Mouse (Mus musculus): ENCODE measurements at regions not wholly inside any gene's neighbourhood (a gene's known extent, or its start where the extent isn't known, plus 50 kb on each side); places are given as distances from the start of the nearest gene placed in this dataset.

GRCm38 (mm10) chr5:82956012-82956411 lies 399.0 kb downstream of the Tecrl start:
- ATAC-seq (ENCODE audit: insufficient read depth), result no peak

GRCm38 (mm10) chr5:82947060-82947459 lies 407.9 kb downstream of the Tecrl start:
- H3K9ac ChIP-seq (replicated peaks), result no peak overlapping the region
- no peaks in the 10 kb centered on the region for H3K9me3 ChIP-seq (ENCODE audit: control insufficient read depth, low read length)
- H3K4me2 ChIP-seq (ENCODE audit: low read depth), result no peak overlapping the region; the same call in 1 of the 2 replicates
- DNase-seq (ENCODE audit: low read depth in 3 of 3, low spot score in 3 of 3), result peak; percentile 11 to 43 (median 35)
- H3K27ac ChIP-seq, result no peak overlapping the region
- whole genome bisulfite sequencing (ENCODE audit: insufficient replicate concordance), result 30% methylated on average over 1 of the region's 1 CpGs
- peak; percentile 88 for ATAC-seq (ENCODE audit: insufficient read depth)
- H3K27me3 ChIP-seq (ENCODE audit: control insufficient read depth, insufficient read depth, low read length), result no peaks in the 10 kb centered on the region
- H3K4me1 ChIP-seq (replicated peaks; ENCODE audit: control insufficient read depth in 2 of 2, insufficient read depth in 2 of 2, low read length in 1 of 2), result peaks cover 0 to 4% of the 10 kb centered on the region in 2 experiments; a peak in 2 of 4 replicates
- no peaks in the 10 kb centered on the region for H3K36me3 ChIP-seq (replicated peaks; ENCODE audit: control insufficient read depth, insufficient read depth, low read depth)
- no peak overlapping the region for H3K4me3 ChIP-seq (ENCODE audit: insufficient read depth in 1 of 2, low read depth in 2 of 2, low read length in 2 of 2)
- TF ChIP-seq EP300 (IDR thresholded peaks at IDR 0.05; ENCODE audit: low read depth) (peak; percentile 59), CTCF (IDR thresholded peaks at IDR 0.05; ENCODE audit: low read depth) (no peak)

More at GRCm38 (mm10) chr5:82956012-82956411, 399.0 kb downstream of the Tecrl start:
- Histone ChIP-seq H3K4me1 (replicated peaks; ENCODE audit: control insufficient read depth in 2 of 2, insufficient read depth in 2 of 2, low read length in 1 of 2) (no peaks in the 10 kb centered on the region), H3K4me2 (ENCODE audit: low read depth) (no peak overlapping the region), H3K36me3 (replicated peaks; ENCODE audit: control insufficient read depth, insufficient read depth, low read depth) (no peaks in the 10 kb centered on the region), H3K9ac (replicated peaks) (no peak overlapping the region), H3K27ac (no peak overlapping the region), H3K27me3 (ENCODE audit: control insufficient read depth, insufficient read depth, low read length) (no peaks in the 10 kb centered on the region), H3K4me3 (ENCODE audit: insufficient read depth in 1 of 2, low read depth in 2 of 2, low read length in 2 of 2) (no peak overlapping the region), H3K9me3 (ENCODE audit: control insufficient read depth, low read length) (no peaks in the 10 kb centered on the region)
- 59% methylated on average over 3 of the region's 3 CpGs for WGBS (ENCODE audit: insufficient replicate concordance)
- TF ChIP-seq EP300 (IDR thresholded peaks at IDR 0.05; ENCODE audit: low read depth) (no peak), CTCF (IDR thresholded peaks at IDR 0.05; ENCODE audit: low read depth) (no peak)
- no peak for DNase-seq (ENCODE audit: low read depth in 3 of 3, low spot score in 3 of 3)

- no peaks in the 10 kb centered on the region for H3K36me3 ChIP-seq (replicated peaks; ENCODE audit: control insufficient read depth, insufficient read depth, low read depth)
- no peak overlapping the region for H3K27ac ChIP-seq
- no peak overlapping the region for H3K4me3 ChIP-seq (ENCODE audit: insufficient read depth in 1 of 2, low read depth in 2 of 2, low read length in 2 of 2)
- no peak overlapping the region for H3K9ac ChIP-seq (replicated peaks)
- WGBS (ENCODE audit: insufficient replicate concordance), result 63% methylated on average over 1 of the region's 1 CpGs
- no peaks in the 10 kb centered on the region for H3K4me1 ChIP-seq (replicated peaks; ENCODE audit: control insufficient read depth in 2 of 2, insufficient read depth in 2 of 2, low read length in 1 of 2)
- TF ChIP-seq CTCF (IDR thresholded peaks at IDR 0.05; ENCODE audit: low read depth) (no peak), EP300 (IDR thresholded peaks at IDR 0.05; ENCODE audit: low read depth) (no peak)
- H3K4me2 ChIP-seq (ENCODE audit: low read depth), result no peak overlapping the region
- ATAC-seq (ENCODE audit: insufficient read depth) (no peak), DNase-seq (ENCODE audit: low read depth in 3 of 3, low spot score in 3 of 3) (no peak)
- H3K27me3 ChIP-seq (ENCODE audit: control insufficient read depth, insufficient read depth, low read length), result no peaks in the 10 kb centered on the region
- no peaks in the 10 kb centered on the region for H3K9me3 ChIP-seq (ENCODE audit: control insufficient read depth, low read length)
Measured at GRCm38 (mm10) chr5:82939786-82940185, 415.2 kb downstream of the Tecrl start.

- Histone ChIP-seq H3K4me2 (ENCODE audit: low read depth) (no peak overlapping the region), H3K4me1 (replicated peaks; ENCODE audit: control insufficient read depth in 2 of 2, insufficient read depth in 2 of 2, low read length in 1 of 2) (no peaks in the 10 kb centered on the region), H3K4me3 (ENCODE audit: insufficient read depth in 1 of 2, low read depth in 2 of 2, low read length in 2 of 2) (no peak overlapping the region), H3K9ac (replicated peaks) (no peak overlapping the region), H3K27ac (no peak overlapping the region), H3K36me3 (replicated peaks; ENCODE audit: control insufficient read depth, insufficient read depth, low read depth) (no peaks in the 10 kb centered on the region), H3K27me3 (ENCODE audit: control insufficient read depth, insufficient read depth, low read length) (no peaks in the 10 kb centered on the region), H3K9me3 (ENCODE audit: control insufficient read depth, low read length) (no peaks in the 10 kb centered on the region)
- ATAC-seq (ENCODE audit: insufficient read depth) (no peak), DNase-seq (ENCODE audit: low read depth in 3 of 3, low spot score in 3 of 3) (no peak)
- TF ChIP-seq CTCF (IDR thresholded peaks at IDR 0.05; ENCODE audit: low read depth) (no peak), EP300 (IDR thresholded peaks at IDR 0.05; ENCODE audit: low read depth) (no peak)
- WGBS (ENCODE audit: insufficient replicate concordance), result 51% methylated on average over 3 of the region's 3 CpGs
Measured at GRCm38 (mm10) chr5:82899347-82899746, 455.6 kb downstream of the Tecrl start.

GRCm38 (mm10) chr5:82898912-82899311 lies 456.1 kb downstream of the Tecrl start:
- WGBS (ENCODE audit: insufficient replicate concordance), result 56% methylated on average over 1 of the region's 1 CpGs

More at GRCm38 (mm10) chr5:82898912-82899311, 456.1 kb downstream of the Tecrl start:
- Histone ChIP-seq H3K4me2 (ENCODE audit: low read depth) (no peak overlapping the region), H3K9ac (replicated peaks) (no peak overlapping the region), H3K9me3 (ENCODE audit: control insufficient read depth, low read length) (no peaks in the 10 kb centered on the region), H3K4me3 (ENCODE audit: insufficient read depth in 1 of 2, low read depth in 2 of 2, low read length in 2 of 2) (no peak overlapping the region), H3K4me1 (replicated peaks; ENCODE audit: control insufficient read depth in 2 of 2, insufficient read depth in 2 of 2, low read length in 1 of 2) (no peaks in the 10 kb centered on the region), H3K27me3 (ENCODE audit: control insufficient read depth, insufficient read depth, low read length) (no peaks in the 10 kb centered on the region), H3K27ac (no peak overlapping the region), H3K36me3 (replicated peaks; ENCODE audit: control insufficient read depth, insufficient read depth, low read depth) (no peaks in the 10 kb centered on the region)
- TF ChIP-seq EP300 (IDR thresholded peaks at IDR 0.05; ENCODE audit: low read depth) (no peak), CTCF (IDR thresholded peaks at IDR 0.05; ENCODE audit: low read depth) (no peak)
- ATAC-seq (ENCODE audit: insufficient read depth) (no peak), DNase-seq (ENCODE audit: low read depth in 3 of 3, low spot score in 3 of 3) (no peak)
